Mouse (Mus musculus): Measurements from ENCODE around the gene Lamtor1. TPM values are rescaled to one million over a fixed set of nuclear protein-coding genes. Genes with fewer than 3 reads are reported as not detected.

The Lamtor1 gene
- polyA plus RNA-seq, 1 experiment from 2014 or later = 131 TPM

Small RNA genes within 50 kb of the gene (microRNA-seq; reads per million reads assigned to microRNA genes)
- not detected for gene Gm22655

Other genes with a start within 250 kb of the Lamtor1 start
- 42.3 and 42.4 TPM in 2 replicates for gene Clpb, start 242.3 kb upstream of the Lamtor1 start, polyA plus RNA-seq (2016; fragmentation: Nextera tagmentation; extraction: Ambion mirVana)
- 0.43 and 0.46 TPM in 2 replicates for gene Phox2a, start 87.6 kb upstream of the Lamtor1 start, polyA plus RNA-seq (2016; fragmentation: Nextera tagmentation; extraction: Ambion mirVana)
- gene Inppl1, start 67.7 kb upstream of the Lamtor1 start, polyA plus RNA-seq (2016; fragmentation: Nextera tagmentation; extraction: Ambion mirVana) = 36.4 and 38.3 TPM in 2 replicates
- gene Folr2, start 48.7 kb upstream of the Lamtor1 start, polyA plus RNA-seq (2016; fragmentation: Nextera tagmentation; extraction: Ambion mirVana) = 2.9 and 4.3 TPM in 2 replicates
- gene Anapc15, start 42.2 kb upstream of the Lamtor1 start, polyA plus RNA-seq (2016; fragmentation: Nextera tagmentation; extraction: Ambion mirVana) = 79.8 and 89.7 TPM in 2 replicates
- gene Folr1, start 35.1 kb upstream of the Lamtor1 start, polyA plus RNA-seq (2016; fragmentation: Nextera tagmentation; extraction: Ambion mirVana) = 6.8 and 11.9 TPM in 2 replicates
- 0.38 and 0.64 TPM in 2 replicates for gene Tomt, start 455 bp downstream of the Lamtor1 start, polyA plus RNA-seq (2016; fragmentation: Nextera tagmentation; extraction: Ambion mirVana)
- 6.5 and 9.8 TPM in 2 replicates for gene Lrrc51, start 28.0 kb downstream of the Lamtor1 start, polyA plus RNA-seq (2016; fragmentation: Nextera tagmentation; extraction: Ambion mirVana)
- gene Numa1, start 28.2 kb downstream of the Lamtor1 start, polyA plus RNA-seq (2016; fragmentation: Nextera tagmentation; extraction: Ambion mirVana) = 104 and 111 TPM in 2 replicates
- gene Il18bp, start 112.8 kb downstream of the Lamtor1 start, polyA plus RNA-seq (2016; fragmentation: Nextera tagmentation; extraction: Ambion mirVana) = 4.8 TPM in 2 replicates
- gene Rnf121, start 159.6 kb downstream of the Lamtor1 start, polyA plus RNA-seq (2016; fragmentation: Nextera tagmentation; extraction: Ambion mirVana) = 28.9 and 29.0 TPM in 2 replicates
- gene Xndc1, start 159.6 kb downstream of the Lamtor1 start, polyA plus RNA-seq (2016; fragmentation: Nextera tagmentation; extraction: Ambion mirVana) = 43.0 and 43.3 TPM in 2 replicates
- 1.3 and 2.2 TPM in 2 replicates for gene Xntrpc, start 159.8 kb downstream of the Lamtor1 start, polyA plus RNA-seq (2016; fragmentation: Nextera tagmentation; extraction: Ambion mirVana)
- 0.86 TPM in 1 of 2 replicates, not detected in the other for gene Trpc2, start 177.2 kb downstream of the Lamtor1 start, polyA plus RNA-seq (2016; fragmentation: Nextera tagmentation; extraction: Ambion mirVana)
- 0.42 and 0.46 TPM in 2 replicates for gene Art1, start 195.8 kb downstream of the Lamtor1 start, polyA plus RNA-seq (2016; fragmentation: Nextera tagmentation; extraction: Ambion mirVana)
- 0.65 and 1.2 TPM in 2 replicates for gene Art5, start 203.6 kb downstream of the Lamtor1 start, polyA plus RNA-seq (2016; fragmentation: Nextera tagmentation; extraction: Ambion mirVana)
- not detected in 2 replicates for gene Chrna10, start 210.9 kb downstream of the Lamtor1 start, polyA plus RNA-seq (2016; fragmentation: Nextera tagmentation; extraction: Ambion mirVana)

Data from midbrain, embryonic 12.5 days (tissue).